Mouse (Mus musculus) kidney, postnatal 14 days (tissue): ENCODE data around the gene Dcst2.
A peak's percentile ranks its signal among the peaks of the same experiment; 100 is the strongest.

Experiments used
- DNase-seq: peaks from one replicate; pipeline ENCODE4 v3.0.0; 2022; ENCODE audit warnings: mixed read lengths

The Dcst2 gene

GRCm38 (mm10) chr3:89361675-89362074 is at the start of gene Dcst2:
Gene Dcst2 (plus strand): TSS chr3:89361975.
- DNase-seq: no peak

GRCm38 (mm10) chr3:89314340-89314739 is 47.4 kb upstream of the Dcst2 start:
- DNase-seq: no peak

- DNase-seq: peak; percentile 24
Observed at GRCm38 (mm10) chr3:89314791-89315190, 47.0 kb upstream of the Dcst2 start.

- DNase-seq: peak; percentile 90
Observed at GRCm38 (mm10) chr3:89315195-89315929, 46.4 kb upstream of the Dcst2 start.

- peak; percentile 35 for DNase-seq
Observed at GRCm38 (mm10) chr3:89315930-89316831, 45.6 kb upstream of the Dcst2 start.

GRCm38 (mm10) chr3:89316833-89317232 is 44.9 kb upstream of the Dcst2 start:
- DNase-seq: peak; percentile 93

- DNase-seq: no peak
Observed at GRCm38 (mm10) chr3:89317246-89317645, 44.5 kb upstream of the Dcst2 start.

- no peak for DNase-seq
Observed at GRCm38 (mm10) chr3:89318316-89318715, 43.5 kb upstream of the Dcst2 start.

- no peak for DNase-seq
Observed at GRCm38 (mm10) chr3:89318971-89319590, 42.7 kb upstream of the Dcst2 start.

- DNase-seq: no peak
Observed at GRCm38 (mm10) chr3:89319591-89320350, 42.0 kb upstream of the Dcst2 start.

- peak; percentile 64 for DNase-seq
Observed at GRCm38 (mm10) chr3:89320581-89321182, 41.1 kb upstream of the Dcst2 start.

- DNase-seq: no peak
Observed at GRCm38 (mm10) chr3:89321183-89322130, 40.3 kb upstream of the Dcst2 start.

- DNase-seq: no peak
Observed at GRCm38 (mm10) chr3:89322131-89322500, 39.7 kb upstream of the Dcst2 start.

GRCm38 (mm10) chr3:89322514-89323165 is 39.1 kb upstream of the Dcst2 start, which contains the start of gene Efna3:
Gene Efna3 (minus strand): TSS chr3:89322965.
- peak; percentile 86 for DNase-seq

GRCm38 (mm10) chr3:89325882-89326281 is 35.9 kb upstream of the Dcst2 start:
- no peak for DNase-seq

- DNase-seq: no peak
Observed at GRCm38 (mm10) chr3:89327371-89327870, 34.4 kb upstream of the Dcst2 start.

GRCm38 (mm10) chr3:89328623-89329022 is 33.2 kb upstream of the Dcst2 start:
- DNase-seq: no peak

- DNase-seq: no peak
Observed at GRCm38 (mm10) chr3:89330346-89330745, 31.4 kb upstream of the Dcst2 start.

- DNase-seq: no peak
Observed at GRCm38 (mm10) chr3:89330948-89331347, 30.8 kb upstream of the Dcst2 start.

- no peak for DNase-seq
Observed at GRCm38 (mm10) chr3:89331561-89331960, 30.2 kb upstream of the Dcst2 start.
